Mouse (Mus musculus) lung, adult 2 months (tissue): ENCODE data around the gene Vmn1r202. TPM values are rescaled to one million over a fixed set of nuclear protein-coding genes. Genes with fewer than 3 reads are reported as not detected.
"Not testable (repeated sequence)": the region's sequence is repeated elsewhere in the genome, so short reads cannot be mapped to it uniquely, and the experiment has no call there.

ENCODE experiments used
- DNase-seq: peaks from one replicate; pipeline ENCODE4 v3.0.0; 2022
- H3K4me1 ChIP-seq: fragments of 200-500 bp; 2 replicates; pipeline ENCODE4 v1.6.1; 2011; ENCODE audit warnings: low read length; ENCODE audit not compliant: control insufficient read depth, insufficient read depth
- H3K4me3 ChIP-seq: fragments of 200-500 bp; replicated peaks from 2 replicates; pipeline ENCODE3; 2011; ENCODE audit warnings: low read depth, mild to moderate bottlenecking, control low read depth, low read length; ENCODE audit errors: extremely low read depth
- CTCF ChIP-seq: fragments of 200-500 bp; IDR thresholded peaks from 2 replicates; pipeline ENCODE4 v1.5.1; 2011; ENCODE audit warnings: mild to moderate bottlenecking, low read length, control low read depth; ENCODE audit not compliant: insufficient read depth
- POLR2A ChIP-seq: fragments of 200-500 bp; IDR thresholded peaks from 2 replicates; pipeline ENCODE4 v1.6.1; 2011; ENCODE audit warnings: low read depth, mild to moderate bottlenecking, control low read depth, low read length, borderline replicate concordance; ENCODE audit errors: extremely low read depth
- WGBS: fragments of 180-500 bp; shearing (Covaris S2); methylation state at CpG from one replicate; pipeline ENCODE4 v1.1.7; 2018; 5-methylcytosine and 5-hydroxymethylcytosine counted together
- polyA plus RNA-seq: library from polyadenylated mRNA; depleted of rRNA; stranded (reverse); fragments of >200 nt; gene quantifications from 2 replicates; pipeline ENCODE4 v1.2.3, GENCODE M21; 2012; rRNA removed

Vmn1r202 gene
- polyA plus RNA-seq: 0.02 TPM in 1 of 2 replicates, not detected in the other

DNA sequence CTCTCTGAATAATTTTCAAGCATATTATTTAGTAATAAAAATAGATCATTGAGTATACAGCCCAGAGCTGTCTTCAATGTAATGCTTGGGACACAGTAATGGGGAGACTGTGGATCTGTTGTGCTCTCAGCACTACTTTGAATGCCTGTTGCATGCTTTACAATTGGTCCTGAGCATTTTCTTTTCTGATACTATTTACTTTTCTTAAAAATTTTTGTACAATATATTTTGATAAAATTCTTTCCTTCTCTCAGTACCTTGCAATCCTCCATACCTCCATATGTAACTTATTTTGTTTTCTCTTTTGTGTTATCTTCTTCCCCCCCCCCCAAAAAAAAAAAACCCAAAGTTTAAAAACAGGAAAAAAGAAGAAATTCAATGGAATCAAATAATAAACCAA lies at the start of gene Vmn1r202:
TSS of gene Vmn1r202 (minus strand) at position 101 of the 400 bp plus-strand sequence.
- Histone ChIP-seq H3K4me3 (no peak within 1 kb of the TSS), H3K4me1 (no peaks in the 10 kb centered on the region)
- TF ChIP-seq CTCF: no peak
- TF ChIP-seq POLR2A: no peak
- DNase-seq: no peak

DNA sequence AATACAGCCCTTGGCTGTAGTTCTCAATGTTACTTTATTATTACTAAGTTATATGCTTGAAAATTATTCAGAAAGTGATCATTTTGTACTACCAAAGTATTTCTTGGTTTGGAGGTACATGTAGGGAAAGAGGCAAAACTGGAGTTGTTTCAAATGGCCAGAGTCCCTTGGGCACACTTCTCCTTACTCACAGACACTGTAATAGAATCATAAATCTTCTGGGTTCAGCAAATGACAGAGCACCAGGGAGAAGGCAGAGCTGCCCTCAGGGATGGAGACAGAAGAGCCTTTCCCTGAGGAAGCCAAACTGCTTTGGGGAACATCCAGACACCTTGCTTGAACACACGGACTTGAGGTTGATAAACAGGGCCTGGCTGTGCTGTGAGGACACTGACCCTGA lies 47.7 kb upstream of the Vmn1r202 start, which contains the start of gene Vmn1r204:
TSS of gene Vmn1r204 (plus strand) at position 301 of the 400 bp plus-strand sequence.
- not testable (repeated sequence) for DNase-seq, H3K4me3 ChIP-seq, H3K4me1 ChIP-seq
- WGBS: 46% methylated on average over 1 of the region's 1 CpGs

DNA sequence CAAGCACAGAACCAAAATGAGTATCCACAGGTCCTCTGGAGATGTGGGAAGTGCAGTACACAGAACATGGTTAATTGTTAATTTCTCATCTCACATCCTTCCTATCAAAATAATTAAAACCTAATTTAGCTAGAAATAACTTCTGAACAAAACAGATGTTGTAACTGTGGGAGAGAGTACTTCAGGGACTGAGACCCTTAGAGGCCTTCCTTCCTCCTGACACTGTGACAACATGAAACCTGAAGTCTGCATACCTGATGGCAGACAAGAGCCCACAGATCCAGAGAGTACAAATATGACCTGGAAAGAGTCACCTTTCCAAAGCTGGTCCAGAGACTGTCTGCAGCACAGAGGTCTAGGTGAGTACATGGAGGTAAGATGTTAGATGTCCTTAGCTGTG lies 12.6 kb upstream of the Vmn1r202 start, which contains the start of gene Vmn1r203:
TSS of gene Vmn1r203 (plus strand) at position 301 of the 400 bp plus-strand sequence.
- no peaks in the 10 kb centered on the region for H3K4me1 ChIP-seq
- H3K4me3 ChIP-seq: no peak within 1 kb of the TSS
- TF ChIP-seq POLR2A (no peak), CTCF (no peak)
- DNase-seq: no peak

DNA sequence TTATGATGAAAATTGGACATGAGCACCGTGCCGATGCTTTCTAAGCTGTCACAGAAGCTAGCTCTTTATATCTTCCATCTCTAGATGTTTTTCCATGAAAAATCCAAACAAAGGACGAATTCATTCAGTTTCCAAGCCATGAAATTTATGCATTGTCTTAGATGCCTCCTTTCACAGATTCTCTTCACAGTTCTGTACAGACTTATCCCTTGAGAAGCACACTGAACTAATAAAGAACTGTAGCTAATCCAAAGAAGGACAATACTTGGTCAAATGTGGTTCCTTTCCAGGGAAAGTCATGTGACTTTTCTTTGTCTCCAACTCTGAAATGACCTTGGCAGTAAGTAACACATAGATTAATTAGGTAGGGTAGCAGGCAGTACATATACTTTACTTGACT lies 2.8 kb downstream of the Vmn1r202 start:
- WGBS: 57% methylated on average over 3 of the region's 3 CpGs
- no peak for DNase-seq
- no peak overlapping the region for H3K4me3 ChIP-seq
- H3K4me1 ChIP-seq: no peaks in the 10 kb centered on the region
- TF ChIP-seq POLR2A (no peak), CTCF (no peak)

DNA sequence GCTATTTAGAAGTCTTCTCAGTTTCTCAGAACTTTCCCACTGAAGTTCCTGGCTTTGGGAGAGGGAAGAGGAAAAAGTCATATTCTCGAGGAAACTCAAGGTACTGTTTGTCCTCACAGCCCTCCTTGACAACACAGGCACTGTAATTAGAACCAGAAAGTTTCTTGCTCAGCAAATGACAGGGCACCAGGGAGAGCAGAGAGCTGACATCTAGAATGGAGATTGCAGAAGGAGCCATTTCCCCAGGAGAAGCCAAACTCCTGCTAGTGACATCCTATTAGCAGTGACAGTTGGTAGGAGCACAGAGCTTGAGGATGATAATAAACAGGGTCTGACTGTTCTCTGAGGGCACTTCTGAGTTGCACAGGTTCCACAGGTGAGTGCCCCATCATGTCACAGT lies 33.6 kb downstream of the Vmn1r202 start, which contains the start of gene Vmn1r201:
TSS of gene Vmn1r201 (plus strand) at position 301 of the 400 bp plus-strand sequence.
- WGBS: 63% methylated on average over 1 of the region's 1 CpGs
- Histone ChIP-seq H3K4me3 (no peak within 1 kb of the TSS), H3K4me1 (no peaks in the 10 kb centered on the region)
- no peak for DNase-seq
- TF ChIP-seq CTCF: no peak
- TF ChIP-seq POLR2A: no peak

- TF ChIP-seq POLR2A: no peak
- TF ChIP-seq CTCF: no peak
These were observed 50.0 kb downstream of the Vmn1r202 start for GRCm38 (mm10) chr13:22455145-22455544.

More at GRCm38 (mm10) chr13:22455145-22455544, 50.0 kb downstream of the Vmn1r202 start:
- Histone ChIP-seq H3K4me3 (no peak overlapping the region), H3K4me1 (no peaks in the 10 kb centered on the region)
- no peak for DNase-seq

Other genes with a start within 250 kb of the Vmn1r202 start
- gene Vmn1r195, start 234.9 kb downstream of the Vmn1r202 start, polyA plus RNA-seq: not detected in 2 replicates
- gene Vmn1r196, start 215.5 kb downstream of the Vmn1r202 start, polyA plus RNA-seq: not detected in 2 replicates
- not detected in 2 replicates for gene Vmn1r197, start 180.8 kb downstream of the Vmn1r202 start, polyA plus RNA-seq
- gene Vmn1r198, start 155.0 kb downstream of the Vmn1r202 start, polyA plus RNA-seq: not detected in 2 replicates
- gene Vmn1r199, start 125.6 kb downstream of the Vmn1r202 start, polyA plus RNA-seq: not detected in 2 replicates
- gene Vmn1r200, start 115.0 kb downstream of the Vmn1r202 start, polyA plus RNA-seq: not detected in 2 replicates
- not detected in 2 replicates for gene Vmn1r201, start 33.5 kb downstream of the Vmn1r202 start, polyA plus RNA-seq
- not detected in 2 replicates for gene Vmn1r203, start 12.7 kb upstream of the Vmn1r202 start, polyA plus RNA-seq
- gene Vmn1r204, start 47.8 kb upstream of the Vmn1r202 start, polyA plus RNA-seq: not detected in 2 replicates
- gene Vmn1r205, start 87.6 kb upstream of the Vmn1r202 start, polyA plus RNA-seq: not detected in 2 replicates
- not detected in 2 replicates for gene Vmn1r206, start 118.9 kb upstream of the Vmn1r202 start, polyA plus RNA-seq
- gene Vmn1r207-ps, start 224.2 kb upstream of the Vmn1r202 start, polyA plus RNA-seq: not detected in 2 replicates